Mouse (Mus musculus) liver, embryonic 12.5 days (tissue): ENCODE measurements around the gene Taok1. TPM values are rescaled to one million over a fixed set of nuclear protein-coding genes. Genes with fewer than 3 reads are reported as not detected.
A peak's percentile ranks its signal among the peaks of the same experiment; 100 is the strongest.

Source experiments
- ATAC-seq: fragments of 200-750 bp; cut with Nextera tagmentation; 2 replicates; pipeline ENCODE4 v1.8.0; 2017; ENCODE audit warnings: moderate number of reproducible peaks, mild to moderate bottlenecking, moderate library complexity
- H3K27ac ChIP-seq: fragments of 300-500 bp; sonication (generic); 2 replicates; pipeline ENCODE4 v1.5.1; 2016; ENCODE audit warnings: mild to moderate bottlenecking
- H3K27me3 ChIP-seq: fragments of 300-500 bp; sonication (generic); replicated peaks from 2 replicates; pipeline ENCODE4 v1.6.1; 2016; ENCODE audit warnings: mild to moderate bottlenecking, moderate library complexity
- H3K36me3 ChIP-seq: fragments of 300-500 bp; sonication (generic); 2 replicates; pipeline ENCODE4 v1.6.1; 2016; ENCODE audit warnings: mild to moderate bottlenecking, moderate library complexity
- H3K4me1 ChIP-seq: fragments of 300-500 bp; sonication (generic); 2 replicates; pipeline ENCODE4 v1.6.1; 2016
- H3K4me2 ChIP-seq: fragments of 300-500 bp; sonication (generic); 2 replicates; pipeline ENCODE4 v1.6.1; 2016; ENCODE audit warnings: mild to moderate bottlenecking, moderate library complexity
- H3K4me3 ChIP-seq: fragments of 300-500 bp; sonication (generic); 2 replicates; pipeline ENCODE4 v1.5.1; 2016; ENCODE audit warnings: mild to moderate bottlenecking, moderate library complexity
- H3K9ac ChIP-seq: fragments of 300-500 bp; sonication (generic); 2 replicates; pipeline ENCODE4 v1.6.1; 2016; ENCODE audit warnings: mild to moderate bottlenecking, moderate library complexity
- H3K9me3 ChIP-seq: fragments of 300-500 bp; sonication (generic); replicated peaks from 2 replicates; pipeline ENCODE4 v1.6.1; 2016; ENCODE audit warnings: mild to moderate bottlenecking, moderate library complexity
- WGBS: fragments of 180-500 bp; shearing (Covaris S2); methylation state at CpG from one replicate; pipeline ENCODE4 v1.1.7; 2016; ENCODE audit not compliant: insufficient replicate concordance; 5-methylcytosine and 5-hydroxymethylcytosine counted together
- polyA plus RNA-seq: library from polyadenylated mRNA; unstranded; fragments of >200 nt; fragmentation: Nextera tagmentation; extraction: Ambion mirVana; gene quantifications from 2 replicates; pipeline ENCODE4 v1.2.1, GENCODE M21; 2016

Taok1 gene
- polyA plus RNA-seq, 1 experiment from 2014 or later, result 6.1 TPM

GRCm38 (mm10) chr11:77504377-77504776, 103.2 kb downstream of the Taok1 start:
- no peak for ATAC-seq
- Histone ChIP-seq H3K36me3 (peaks cover 77% of the 10 kb centered on the region), H3K4me1 (peaks cover 15% of the 10 kb centered on the region), H3K4me3 (no peak overlapping the region), H3K9me3 (no peaks in the 10 kb centered on the region), H3K27ac (no peak overlapping the region), H3K4me2 (no peak overlapping the region), H3K9ac (no peak overlapping the region), H3K27me3 (no peaks in the 10 kb centered on the region)
- 88% methylated on average over 19 of the region's 19 CpGs for WGBS

- Histone ChIP-seq H3K36me3 (peaks cover 86% of the 10 kb centered on the region), H3K9ac (no peak overlapping the region), H3K27me3 (no peaks in the 10 kb centered on the region), H3K27ac (no peak overlapping the region), H3K4me3 (no peak overlapping the region), H3K4me1 (peaks cover 11% of the 10 kb centered on the region), H3K4me2 (no peak overlapping the region), H3K9me3 (no peaks in the 10 kb centered on the region)
- no peak for ATAC-seq
- 55% methylated on average over 3 of the region's 3 CpGs for WGBS
These were observed 104.1 kb downstream of the Taok1 start for GRCm38 (mm10) chr11:77503511-77503910.

- H3K9me3 ChIP-seq, result no peaks in the 10 kb centered on the region
- H3K9ac ChIP-seq, result no peak overlapping the region
- ATAC-seq, result no peak
- H3K4me1 ChIP-seq, result peaks cover 17% of the 10 kb centered on the region
- no peak overlapping the region for H3K27ac ChIP-seq
- H3K4me2 ChIP-seq, result no peak overlapping the region
- no peak overlapping the region for H3K4me3 ChIP-seq
- peaks cover 84% of the 10 kb centered on the region for H3K36me3 ChIP-seq
- H3K27me3 ChIP-seq, result no peaks in the 10 kb centered on the region
- WGBS, result 81% methylated on average over 6 of the region's 6 CpGs
These were observed 105.1 kb downstream of the Taok1 start for GRCm38 (mm10) chr11:77502481-77502880.

GRCm38 (mm10) chr11:77501971-77502370, 105.6 kb downstream of the Taok1 start:
- no peak overlapping the region for H3K27ac ChIP-seq

GRCm38 (mm10) chr11:77501392-77501791, 106.2 kb downstream of the Taok1 start:
- Histone ChIP-seq H3K4me1 (peaks cover 26% of the 10 kb centered on the region), H3K27ac (no peak overlapping the region), H3K9ac (no peak overlapping the region), H3K4me2 (no peak overlapping the region), H3K9me3 (no peaks in the 10 kb centered on the region), H3K36me3 (peaks cover 73% of the 10 kb centered on the region), H3K27me3 (no peaks in the 10 kb centered on the region), H3K4me3 (no peak overlapping the region)
- ATAC-seq, result no peak
- 23% methylated on average over 5 of the region's 5 CpGs for WGBS

More at GRCm38 (mm10) chr11:77501971-77502370, 105.6 kb downstream of the Taok1 start:
- Histone ChIP-seq H3K27me3 (no peaks in the 10 kb centered on the region), H3K36me3 (peaks cover 79% of the 10 kb centered on the region), H3K9ac (no peak overlapping the region), H3K4me2 (no peak overlapping the region), H3K4me1 (peaks cover 22% of the 10 kb centered on the region), H3K4me3 (no peak overlapping the region), H3K9me3 (no peaks in the 10 kb centered on the region)
- ATAC-seq, result no peak
- 70% methylated on average over 4 of the region's 4 CpGs for WGBS

- Histone ChIP-seq H3K4me1 (peaks cover 32% of the 10 kb centered on the region), H3K36me3 (peaks cover 66% of the 10 kb centered on the region), H3K9me3 (no peaks in the 10 kb centered on the region), H3K9ac (no peak overlapping the region), H3K4me3 (no peak overlapping the region), H3K27me3 (no peaks in the 10 kb centered on the region), H3K27ac (no peak overlapping the region), H3K4me2 (no peak overlapping the region)
- ATAC-seq, result no peak
- 86% methylated on average over 17 of the region's 17 CpGs for WGBS
These were observed 107.0 kb downstream of the Taok1 start for GRCm38 (mm10) chr11:77500361-77501325.

- Histone ChIP-seq H3K4me2 (no peak overlapping the region), H3K9me3 (no peaks in the 10 kb centered on the region), H3K27ac (no peak overlapping the region), H3K27me3 (no peaks in the 10 kb centered on the region), H3K36me3 (peaks cover 53% of the 10 kb centered on the region), H3K4me1 (peaks cover 45% of the 10 kb centered on the region), H3K9ac (no peak overlapping the region), H3K4me3 (no peak overlapping the region)
- ATAC-seq, result no peak
- WGBS, result 79% methylated on average over 7 of the region's 7 CpGs
These were observed 108.3 kb downstream of the Taok1 start for GRCm38 (mm10) chr11:77499354-77499753.

- ATAC-seq, result no peak
- H3K27ac ChIP-seq, result 0 out of 2 replicates have a peak overlapping the region, but pooled peaks have one; percentile 36
- peak overlapping the region; percentile 10; the same call in 1 of the 2 replicates for H3K4me2 ChIP-seq
- peaks cover 53% of the 10 kb centered on the region for H3K4me1 ChIP-seq
- no peak overlapping the region for H3K4me3 ChIP-seq
- H3K27me3 ChIP-seq, result no peaks in the 10 kb centered on the region
- WGBS, result 79% methylated on average over 12 of the region's 12 CpGs
- H3K36me3 ChIP-seq, result peaks cover 44% of the 10 kb centered on the region
- no peaks in the 10 kb centered on the region for H3K9me3 ChIP-seq
- H3K9ac ChIP-seq, result 0 out of 2 replicates have a peak overlapping the region, but pooled peaks have one; percentile 7
These were observed 109.1 kb downstream of the Taok1 start for GRCm38 (mm10) chr11:77498261-77499139.

GRCm38 (mm10) chr11:77497851-77498250, 109.8 kb downstream of the Taok1 start:
- H3K9me3 ChIP-seq, result no peaks in the 10 kb centered on the region
- H3K9ac ChIP-seq, result no peak overlapping the region
- peaks cover 55% of the 10 kb centered on the region for H3K4me1 ChIP-seq
- peaks cover 38% of the 10 kb centered on the region for H3K36me3 ChIP-seq
- 0 out of 2 replicates have a peak overlapping the region, but pooled peaks have one; percentile 36 for H3K27ac ChIP-seq
- H3K4me3 ChIP-seq, result no peak overlapping the region
- peak overlapping the region; percentile 10; the same call in 1 of the 2 replicates for H3K4me2 ChIP-seq
- WGBS, result 68% methylated on average over 4 of the region's 4 CpGs
- ATAC-seq, result no peak
- H3K27me3 ChIP-seq, result no peaks in the 10 kb centered on the region

- H3K4me1 ChIP-seq, result peaks cover 60% of the 10 kb centered on the region
- no peak overlapping the region for H3K9ac ChIP-seq
- H3K36me3 ChIP-seq, result peaks cover 33% of the 10 kb centered on the region
- H3K27me3 ChIP-seq, result no peaks in the 10 kb centered on the region
- H3K4me2 ChIP-seq, result no peak overlapping the region; the same call in 1 of the 2 replicates
- WGBS, result 40% methylated on average over 6 of the region's 6 CpGs
- no peak for ATAC-seq
- H3K4me3 ChIP-seq, result no peak overlapping the region
- H3K27ac ChIP-seq, result peak overlapping the region; percentile 73; the same call in 1 of the 2 replicates
- no peaks in the 10 kb centered on the region for H3K9me3 ChIP-seq
These were observed 110.3 kb downstream of the Taok1 start for GRCm38 (mm10) chr11:77497341-77497756.

- no peak for ATAC-seq
- no peak overlapping the region for H3K27ac ChIP-seq
- no peak overlapping the region for H3K9ac ChIP-seq
- no peak overlapping the region for H3K4me2 ChIP-seq
- H3K36me3 ChIP-seq, result peaks cover 20% of the 10 kb centered on the region
- no peak overlapping the region for H3K4me3 ChIP-seq
- peaks cover 73% of the 10 kb centered on the region for H3K4me1 ChIP-seq
- peaks cover 5% of the 10 kb centered on the region for H3K27me3 ChIP-seq
- H3K9me3 ChIP-seq, result no peaks in the 10 kb centered on the region
These were observed 112.1 kb downstream of the Taok1 start for GRCm38 (mm10) chr11:77495507-77495906.
